Comparison of ENCODE assay signal across 11 mouse cellular contexts in genomic region chr11:59721385-59721784, GRCm38 (mm10).
A peak's percentile ranks its signal among the peaks of the same experiment; 100 is the strongest.
DNase-seq lines count a peak whose midpoint lies in the region; TF ChIP-seq lines count a peak whose summit lies in the region.
"Had no signal": no experiment of that assay in that cellular context is flagged by ENCODE, and none has a peak within 500 bp of the region (broad histone marks: within the 10 kb centered on the region; RNA-seq: fewer than 3 reads in every experiment).

No protein-coding gene starts in this region.

- peak; percentile 31 for DNase-seq in gastrocnemius, adult 18-20 months (ENCODE audit: low spot score)
- no peak for DNase-seq in gastrocnemius, postnatal 4 days (ENCODE audit: low spot score in 2 of 2)
- no peak for DNase-seq in layer of hippocampus, adult 2 months (ENCODE audit: low spot score in 2 of 2)
- no peak for DNase-seq in layer of hippocampus, adult 9-11 months
- peak; percentile 48 for DNase-seq in cerebellum, adult 9-11 months
- peak; percentile 29 for DNase-seq in lung, postnatal 25 days (ENCODE audit: low spot score)
- no peak for DNase-seq in thymus, postnatal 25 days
- no peak for DNase-seq in forebrain, embryonic 10.5 days (ENCODE audit: extremely low spot score, low spot score)
- DNase-seq: liver, postnatal 0 days; right cerebral cortex, postnatal 14 days had no signal

- 87% methylated on average over 2 of the region's 2 CpGs for WGBS in forebrain, embryonic 10.5 days

- peak overlapping the region; percentile 72; the same call in 1 of the 2 replicates for H3K27ac ChIP-seq in layer of hippocampus, adult 2 months
- H3K27ac ChIP-seq in forebrain, embryonic 10.5 days: no peak overlapping the region
- H3K27ac ChIP-seq: limb, embryonic 10.5 days had no signal

- TF ChIP-seq CTCF in layer of hippocampus, adult 2 months (conservative IDR thresholded peaks at IDR 0.05): no peak

- 0 out of 2 replicates have a peak, but pooled peaks cover 5% of the 10 kb centered on the region for H3K36me3 ChIP-seq in forebrain, embryonic 10.5 days (replicated peaks)

- peaks cover 4% of the 10 kb centered on the region; the same call in 1 of the 2 replicates for H3K4me1 ChIP-seq in forebrain, embryonic 10.5 days
- H3K4me1 ChIP-seq: limb, embryonic 10.5 days had no signal

- no peaks in the 10 kb centered on the region for H3K27me3 ChIP-seq in forebrain, embryonic 10.5 days (ENCODE audit: poor library complexity, severe bottlenecking)

- H3K4me3 ChIP-seq in layer of hippocampus, adult 2 months: no peak overlapping the region
- H3K4me3 ChIP-seq in forebrain, embryonic 10.5 days: no peak overlapping the region
- H3K4me3 ChIP-seq: limb, embryonic 10.5 days had no signal

- no peaks in the 10 kb centered on the region for H3K9me3 ChIP-seq in forebrain, embryonic 10.5 days
- H3K9me3 ChIP-seq: limb, embryonic 10.5 days had no signal

Comparison
In these comparisons a context has a peak if more than half of its experiments do, and no peak if none do; other contexts are left out.
1. DNase-seq: peak in gastrocnemius, adult 18-20 months (single experiment), cerebellum, adult 9-11 months (single experiment) and lung, postnatal 25 days (single experiment); none in gastrocnemius, postnatal 4 days (0 of 2), layer of hippocampus, adult 2 months (0 of 2), layer of hippocampus, adult 9-11 months (single experiment), thymus, postnatal 25 days (single experiment) and forebrain, embryonic 10.5 days (single experiment).